8 mouse cellular contexts compared by ENCODE assay signal in genomic region chr11:100355151-100355951, GRCm38 (mm10). TPM values are rescaled to one million over a fixed set of nuclear protein-coding genes. Genes with fewer than 3 reads are reported as not detected.
DNase-seq lines count a peak whose midpoint lies in the region; ATAC-seq and TF ChIP-seq lines count a peak whose summit lies in the region.

No protein-coding gene starts in this region.

- DNase-seq in frontal cortex, postnatal 10 days (ENCODE audit: low spot score in 2 of 2) = peak; percentile 56 to 62
- DNase-seq in hindbrain, postnatal 0 days (ENCODE audit: low spot score) = peak; percentile 79
- DNase-seq in left cerebral cortex, postnatal 4 days = peak; percentile 62

- H3K4me1 ChIP-seq in embryonic facial prominence, embryonic 13.5 days = peaks cover 30% of the 10 kb centered on the region
- 0 out of 2 replicates have a peak, but pooled peaks cover 2% of the 10 kb centered on the region for H3K4me1 ChIP-seq in hindbrain, postnatal 0 days (ENCODE audit: insufficient read depth, low read length)
- peaks cover 29% of the 10 kb centered on the region for H3K4me1 ChIP-seq in midbrain, embryonic 12.5 days
- H3K4me1 ChIP-seq in stomach, embryonic 14.5 days (ENCODE audit: control insufficient read depth, insufficient read depth, low read length) = peaks cover 3% of the 10 kb centered on the region; the same call in 1 of the 2 replicates

- H3K27me3 ChIP-seq in embryonic facial prominence, embryonic 13.5 days = peaks cover 77% of the 10 kb centered on the region
- H3K27me3 ChIP-seq in hindbrain, postnatal 0 days (ENCODE audit: insufficient read depth, low read length) = no peaks in the 10 kb centered on the region
- H3K27me3 ChIP-seq in midbrain, embryonic 12.5 days = peaks cover 56% of the 10 kb centered on the region
- H3K27me3 ChIP-seq in stomach, embryonic 14.5 days (ENCODE audit: control insufficient read depth, insufficient read depth, low read length) = peaks cover 10% of the 10 kb centered on the region; the same call in 1 of the 2 replicates

- WGBS in embryonic facial prominence, embryonic 13.5 days = under 1% methylated on average over 54 of the region's 54 CpGs
- WGBS in hindbrain, postnatal 0 days = under 1% methylated on average over 54 of the region's 54 CpGs
- WGBS in midbrain, embryonic 12.5 days = 1% methylated on average over 53 of the region's 54 CpGs
- 1% methylated on average over 50 of the region's 54 CpGs for WGBS in stomach, embryonic 14.5 days

- no peaks in the 10 kb centered on the region for H3K36me3 ChIP-seq in embryonic facial prominence, embryonic 13.5 days
- H3K36me3 ChIP-seq in hindbrain, postnatal 0 days (ENCODE audit: insufficient read depth, low read length) = peaks cover 7% of the 10 kb centered on the region; the same call in 1 of the 2 replicates
- H3K36me3 ChIP-seq in midbrain, embryonic 12.5 days = peaks cover 13% of the 10 kb centered on the region
- no peaks in the 10 kb centered on the region for H3K36me3 ChIP-seq in stomach, embryonic 14.5 days (ENCODE audit: control insufficient read depth, insufficient read depth, low read length)

- H3K4me3 ChIP-seq in embryonic facial prominence, embryonic 13.5 days = peak overlapping the region; percentile 60
- H3K4me3 ChIP-seq in hindbrain, postnatal 0 days (ENCODE audit: low read length) = peak overlapping the region; percentile 65
- peak overlapping the region; percentile 80 for H3K4me3 ChIP-seq in midbrain, embryonic 12.5 days
- H3K4me3 ChIP-seq in stomach, embryonic 14.5 days (ENCODE audit: low read depth, low read length) = peak overlapping the region; percentile 64

- peak overlapping the region; percentile 67 for H3K9ac ChIP-seq in embryonic facial prominence, embryonic 13.5 days
- peak overlapping the region; percentile 63 for H3K9ac ChIP-seq in hindbrain, postnatal 0 days (replicated peaks; ENCODE audit: low read length)
- peak overlapping the region; percentile 72 for H3K9ac ChIP-seq in midbrain, embryonic 12.5 days (replicated peaks)
- peak overlapping the region; percentile 30; the same call in 1 of the 2 replicates for H3K9ac ChIP-seq in stomach, embryonic 14.5 days (replicated peaks; ENCODE audit: low read depth, low read length)

- ATAC-seq in frontal cortex, adult (ENCODE audit: low TSS enrichment) = no peak
- ATAC-seq in activated CD4-positive, CD25-positive, alpha-beta regulatory T cell, adult 4 months = peak; percentile 73
- ATAC-seq in embryonic facial prominence, embryonic 13.5 days (ENCODE audit: insufficient number of reproducible peaks, insufficient read depth, low FRiP score, low TSS enrichment, low read depth) = peak; percentile 15; the same call in 1 of the 2 replicates
- peak; percentile 57 for ATAC-seq in hindbrain, postnatal 0 days
- ATAC-seq in midbrain, embryonic 12.5 days (ENCODE audit: low FRiP score, low read depth) = peak; percentile 57
- 0 out of 2 replicates have a peak, but pooled peaks have one; percentile 37 for ATAC-seq in stomach, embryonic 14.5 days (ENCODE audit: insufficient number of reproducible peaks, insufficient read depth, low FRiP score, low read depth)

- peak; percentile 24; the same call in 1 of the 2 replicates for TF ChIP-seq CTCF in hindbrain, postnatal 0 days (IDR thresholded peaks at IDR 0.05; ENCODE audit: low read depth)

- H3K27ac ChIP-seq in embryonic facial prominence, embryonic 13.5 days = no peak overlapping the region
- H3K27ac ChIP-seq in hindbrain, postnatal 0 days = peak overlapping the region; percentile 84
- peak overlapping the region; percentile 61 for H3K27ac ChIP-seq in midbrain, embryonic 12.5 days (replicated peaks)
- H3K27ac ChIP-seq in stomach, embryonic 14.5 days (ENCODE audit: low read length) = no peak overlapping the region

- H3K4me2 ChIP-seq in embryonic facial prominence, embryonic 13.5 days = peak overlapping the region; percentile 97
- H3K4me2 ChIP-seq in hindbrain, postnatal 0 days (ENCODE audit: low read depth, low read length) = peak overlapping the region; percentile 84
- H3K4me2 ChIP-seq in midbrain, embryonic 12.5 days (replicated peaks) = peak overlapping the region; percentile 97
- H3K4me2 ChIP-seq in stomach, embryonic 14.5 days (replicated peaks; ENCODE audit: low read depth, low read length) = peak overlapping the region; percentile 100

- intact Hi-C loops in left cerebral cortex, postnatal 4 days (cut with DNase I) = no loop called here

- H3K9me3 ChIP-seq in embryonic facial prominence, embryonic 13.5 days = no peaks in the 10 kb centered on the region
- no peaks in the 10 kb centered on the region for H3K9me3 ChIP-seq in hindbrain, postnatal 0 days (ENCODE audit: low read length)
- no peaks in the 10 kb centered on the region for H3K9me3 ChIP-seq in midbrain, embryonic 12.5 days
- H3K9me3 ChIP-seq in stomach, embryonic 14.5 days (ENCODE audit: control insufficient read depth, low read depth, low read length) = no peaks in the 10 kb centered on the region

RNA-seq across cellular contexts. Expression of gene Hap1, which starts 0.6 kb away (rescaled TPM):
- under 1 TPM in 1 of 2 experiments, not detected in 1; 0.87 TPM for polyA plus RNA-seq in activated CD4-positive, CD25-positive, alpha-beta regulatory T cell, adult 4 months (2017; shearing (Covaris generic))
- 5.9 and 7.6 TPM in 2 replicates for polyA plus RNA-seq in embryonic facial prominence, embryonic 13.5 days (2015; fragmentation: Nextera tagmentation; extraction: Ambion mirVana)
- 530 and 555 TPM in 2 replicates for total RNA-seq in hindbrain, postnatal 0 days (2014; rRNA removed)
- polyA plus RNA-seq in hindbrain, postnatal 0 days (2015; fragmentation: Nextera tagmentation; extraction: Ambion mirVana) = 344 and 395 TPM in 2 replicates
- total RNA-seq in left cerebral cortex, postnatal 4 days (2021) = 100 to 1,000 TPM in 1 of 2 experiments, 10 to 100 TPM in 1; 43.8 to 116 TPM
- 72.8 and 86.6 TPM in 2 replicates for polyA plus RNA-seq in midbrain, embryonic 12.5 days (2016; fragmentation: Nextera tagmentation; extraction: Ambion mirVana)
- 10.8 and 12.3 TPM in 2 replicates for polyA plus RNA-seq in stomach, embryonic 14.5 days (2014; fragmentation: Nextera tagmentation; extraction: Ambion mirVana)

RNA-seq across cellular contexts. Expression of gene Gast, which starts 21.1 kb away (rescaled TPM):
- polyA plus RNA-seq in activated CD4-positive, CD25-positive, alpha-beta regulatory T cell, adult 4 months (2017; shearing (Covaris generic)) = not detected
- polyA plus RNA-seq in embryonic facial prominence, embryonic 13.5 days (2015; fragmentation: Nextera tagmentation; extraction: Ambion mirVana) = 1.2 TPM in 1 of 2 replicates, not detected in the other
- not detected in 2 replicates for total RNA-seq in hindbrain, postnatal 0 days (2014; rRNA removed)
- 0.45 and 0.73 TPM in 2 replicates for polyA plus RNA-seq in hindbrain, postnatal 0 days (2015; fragmentation: Nextera tagmentation; extraction: Ambion mirVana)
- not detected for total RNA-seq in left cerebral cortex, postnatal 4 days (2021)
- 0.97 and 1.2 TPM in 2 replicates for polyA plus RNA-seq in midbrain, embryonic 12.5 days (2016; fragmentation: Nextera tagmentation; extraction: Ambion mirVana)
- polyA plus RNA-seq in stomach, embryonic 14.5 days (2014; fragmentation: Nextera tagmentation; extraction: Ambion mirVana) = 6.9 and 13.2 TPM in 2 replicates

RNA-seq across cellular contexts. Expression of gene Eif1, which starts 35.7 kb away (rescaled TPM):
- polyA plus RNA-seq in activated CD4-positive, CD25-positive, alpha-beta regulatory T cell, adult 4 months (2017; shearing (Covaris generic)) = 1,000 to 10,000 TPM; 1,765 to 2,357 TPM
- polyA plus RNA-seq in embryonic facial prominence, embryonic 13.5 days (2015; fragmentation: Nextera tagmentation; extraction: Ambion mirVana) = 1,424 and 1,667 TPM in 2 replicates
- 74.1 and 76.5 TPM in 2 replicates for total RNA-seq in hindbrain, postnatal 0 days (2014; rRNA removed)
- 1,309 and 1,318 TPM in 2 replicates for polyA plus RNA-seq in hindbrain, postnatal 0 days (2015; fragmentation: Nextera tagmentation; extraction: Ambion mirVana)
- 100 to 1,000 TPM; 642 to 677 TPM for total RNA-seq in left cerebral cortex, postnatal 4 days (2021)
- 1,467 and 1,563 TPM in 2 replicates for polyA plus RNA-seq in midbrain, embryonic 12.5 days (2016; fragmentation: Nextera tagmentation; extraction: Ambion mirVana)
- polyA plus RNA-seq in stomach, embryonic 14.5 days (2014; fragmentation: Nextera tagmentation; extraction: Ambion mirVana) = 2,030 and 2,105 TPM in 2 replicates

RNA-seq across cellular contexts. Expression of gene Jup, which starts 42.2 kb away (rescaled TPM):
- polyA plus RNA-seq in activated CD4-positive, CD25-positive, alpha-beta regulatory T cell, adult 4 months (2017; shearing (Covaris generic)) = 1 to 10 TPM in 1 of 2 experiments, under 1 TPM in 1; 0.19 to 1.5 TPM
- polyA plus RNA-seq in embryonic facial prominence, embryonic 13.5 days (2015; fragmentation: Nextera tagmentation; extraction: Ambion mirVana) = 104 TPM in 2 replicates
- total RNA-seq in hindbrain, postnatal 0 days (2014; rRNA removed) = 105 and 119 TPM in 2 replicates
- polyA plus RNA-seq in hindbrain, postnatal 0 days (2015; fragmentation: Nextera tagmentation; extraction: Ambion mirVana) = 42.7 and 49.8 TPM in 2 replicates
- total RNA-seq in left cerebral cortex, postnatal 4 days (2021) = 10 to 100 TPM; 74.2 to 77.9 TPM
- 46.4 and 53.8 TPM in 2 replicates for polyA plus RNA-seq in midbrain, embryonic 12.5 days (2016; fragmentation: Nextera tagmentation; extraction: Ambion mirVana)
- polyA plus RNA-seq in stomach, embryonic 14.5 days (2014; fragmentation: Nextera tagmentation; extraction: Ambion mirVana) = 131 and 139 TPM in 2 replicates

RNA-seq across cellular contexts. Expression of gene P3h4, which starts 59.3 kb away (rescaled TPM):
- polyA plus RNA-seq in activated CD4-positive, CD25-positive, alpha-beta regulatory T cell, adult 4 months (2017; shearing (Covaris generic)) = not detected
- 52.2 and 57.2 TPM in 2 replicates for polyA plus RNA-seq in embryonic facial prominence, embryonic 13.5 days (2015; fragmentation: Nextera tagmentation; extraction: Ambion mirVana)
- total RNA-seq in hindbrain, postnatal 0 days (2014; rRNA removed) = 23.9 and 28.2 TPM in 2 replicates
- polyA plus RNA-seq in hindbrain, postnatal 0 days (2015; fragmentation: Nextera tagmentation; extraction: Ambion mirVana) = 20.7 and 22.0 TPM in 2 replicates
- total RNA-seq in left cerebral cortex, postnatal 4 days (2021) = 1 to 10 TPM; 8.1 to 9.9 TPM
- 19.7 and 25.4 TPM in 2 replicates for polyA plus RNA-seq in midbrain, embryonic 12.5 days (2016; fragmentation: Nextera tagmentation; extraction: Ambion mirVana)
- 68.0 and 68.9 TPM in 2 replicates for polyA plus RNA-seq in stomach, embryonic 14.5 days (2014; fragmentation: Nextera tagmentation; extraction: Ambion mirVana)

Comparison
In these comparisons a context has a peak if more than half of its experiments do, and no peak if none do; other contexts are left out.
1. H3K27ac ChIP-seq: peak in hindbrain, postnatal 0 days (single experiment) and midbrain, embryonic 12.5 days (single experiment); none in embryonic facial prominence, embryonic 13.5 days (single experiment) and stomach, embryonic 14.5 days (single experiment).
2. Peak in every context shown above with its lines, with median percentiles within 50 percentile points of each other: DNase-seq, H3K4me2 ChIP-seq, H3K4me3 ChIP-seq and H3K9ac ChIP-seq.